Mouse (Mus musculus) CH12.LX (cell line): ENCODE measurements at regions not wholly inside any gene's neighbourhood (a gene's known extent, or its start where the extent isn't known, plus 50 kb on each side); places are given as distances from the start of the nearest gene placed in this dataset.

Experiments used
- DNase-seq: peaks from one replicate; pipeline ENCODE4 v3.0.0-alpha.2; 2013; ENCODE audit errors: extremely low read depth
- H3K27ac ChIP-seq: 2 replicates; pipeline ENCODE4 v1.5.1; 2012; ENCODE audit warnings: low read depth, mild to moderate bottlenecking, control low read depth, moderate library complexity; ENCODE audit not compliant: insufficient read depth
- H3K27me3 ChIP-seq: replicated peaks from 2 replicates; pipeline ENCODE3; 2012; ENCODE audit warnings: inconsistent platforms
- H3K36me3 ChIP-seq, 2 experiments: replicated peaks in 1 of 2; 2 replicates each; pipeline versions ENCODE3 to v1.6.1; 2012; ENCODE audit warnings: inconsistent platforms in 1 of 2, low read length in 1 of 2, mild to moderate bottlenecking in 1 of 2, mixed read lengths in 1 of 2, moderate library complexity in 1 of 2; ENCODE audit not compliant: control insufficient read depth in 1 of 2, insufficient read depth in 1 of 2
- H3K4me1 ChIP-seq, 2 experiments: 2 replicates each; pipeline ENCODE4 v1.6.1; 2012; ENCODE audit warnings: inconsistent platforms in 1 of 2, moderate library complexity in 1 of 2; ENCODE audit not compliant: insufficient read depth in 2 of 2, control insufficient read depth in 1 of 2
- H3K4me2 ChIP-seq: 2 replicates; pipeline ENCODE4 v1.6.1; 2012; ENCODE audit warnings: low read depth, mild to moderate bottlenecking, control low read depth; ENCODE audit not compliant: poor library complexity, insufficient read depth, severe bottlenecking
- H3K4me3 ChIP-seq, 3 experiments: fragments of 150-350 bp in 1 of 3; sonication (generic) in 1 of 3; replicated peaks in 1 of 3; 2 replicates each; pipeline versions ENCODE3 to v1.5.1; 2011 to 2012; ENCODE audit warnings: low read depth in 2 of 3, low read length in 2 of 3, mild to moderate bottlenecking in 2 of 3, moderate library complexity in 2 of 3, control low read depth in 1 of 3, improper control_type of control experiment in 1 of 3, inconsistent platforms in 1 of 3, mixed read lengths in 1 of 3; ENCODE audit not compliant: poor library complexity in 1 of 3
- H3K79me2 ChIP-seq: replicated peaks from 2 replicates; pipeline ENCODE4 v1.6.1; 2012; ENCODE audit warnings: mild to moderate bottlenecking, moderate library complexity; ENCODE audit not compliant: control insufficient read depth, poor library complexity, insufficient read depth, severe bottlenecking; ENCODE audit errors: extremely low read depth
- H3K9ac ChIP-seq: 2 replicates; pipeline ENCODE4 v1.6.1; 2012; ENCODE audit warnings: low read depth, mild to moderate bottlenecking, control low read depth, moderate library complexity; ENCODE audit not compliant: insufficient read depth
- H3K9me3 ChIP-seq: replicated peaks from 2 replicates; pipeline ENCODE3; 2012; ENCODE audit warnings: low read length, inconsistent platforms, mixed read lengths
- CHD2 ChIP-seq: IDR thresholded peaks from 2 replicates; pipeline ENCODE4 v1.6.1; 2011; ENCODE audit warnings: low read length, improper control_type of control experiment
- E2F4 ChIP-seq: IDR thresholded peaks from 2 replicates; pipeline ENCODE4 v1.6.1; 2011; ENCODE audit warnings: low read depth, low read length, improper control_type of control experiment; ENCODE audit not compliant: insufficient replicate concordance
- ELF1 ChIP-seq: IDR thresholded peaks from 2 replicates; pipeline ENCODE4 v1.6.1; 2014; ENCODE audit warnings: low read depth, mild to moderate bottlenecking, inconsistent platforms, low read length, improper control_type of control experiment
- EP300 ChIP-seq: IDR thresholded peaks from 2 replicates; pipeline ENCODE4 v1.6.1; 2011; ENCODE audit warnings: low read length, improper control_type of control experiment
- ETS1 ChIP-seq: conservative IDR thresholded peaks from 2 replicates; pipeline ENCODE4 v1.6.1; 2012; ENCODE audit warnings: low read depth, mild to moderate bottlenecking, inconsistent platforms, low read length, improper control_type of control experiment, moderate library complexity
- KAT2A ChIP-seq: IDR thresholded peaks from 2 replicates; pipeline ENCODE4 v1.6.1; 2012; ENCODE audit warnings: low read length, improper control_type of control experiment, inconsistent platforms; ENCODE audit not compliant: insufficient replicate concordance
- MAFK ChIP-seq: IDR thresholded peaks from 2 replicates; pipeline ENCODE4 v1.6.1; 2011; ENCODE audit warnings: low read length, improper control_type of control experiment; ENCODE audit not compliant: insufficient replicate concordance
- MAX ChIP-seq: IDR thresholded peaks from 2 replicates; pipeline ENCODE4 v1.6.1; 2011; ENCODE audit warnings: low read length, improper control_type of control experiment
- MAZ ChIP-seq: IDR thresholded peaks from 2 replicates; pipeline ENCODE4 v1.6.1; 2012; ENCODE audit warnings: low read depth, mild to moderate bottlenecking, inconsistent platforms, low read length, improper control_type of control experiment, moderate library complexity
- MXI1 ChIP-seq: IDR thresholded peaks from 2 replicates; pipeline ENCODE4 v1.6.1; 2011; ENCODE audit warnings: mild to moderate bottlenecking, low read depth, low read length, improper control_type of control experiment
- PAX5 ChIP-seq: IDR thresholded peaks from 2 replicates; pipeline ENCODE4 v1.6.1; 2012; ENCODE audit warnings: low read length, inconsistent platforms, mixed read lengths
- RAD21 ChIP-seq: IDR thresholded peaks from 2 replicates; pipeline ENCODE4 v1.6.1; 2011; ENCODE audit warnings: low read depth, mild to moderate bottlenecking, low read length, improper control_type of control experiment, moderate library complexity
- RCOR1 ChIP-seq: conservative IDR thresholded peaks from 2 replicates; pipeline ENCODE4 v1.6.1; 2012; ENCODE audit warnings: low read depth, mild to moderate bottlenecking, inconsistent platforms, low read length, improper control_type of control experiment
- SMC3 ChIP-seq: IDR thresholded peaks from 2 replicates; pipeline ENCODE4 v1.6.1; 2011; ENCODE audit warnings: low read depth, low read length, improper control_type of control experiment
- TBP ChIP-seq: conservative IDR thresholded peaks from 2 replicates; pipeline ENCODE4 v1.6.1; 2011; ENCODE audit warnings: low read depth, low read length, improper control_type of control experiment
- TCF12 ChIP-seq: IDR thresholded peaks from 2 replicates; pipeline ENCODE4 v1.6.1; 2014; ENCODE audit warnings: low read depth, mild to moderate bottlenecking, inconsistent platforms, low read length, improper control_type of control experiment
- UBTF ChIP-seq: IDR thresholded peaks from 2 replicates; pipeline ENCODE4 v1.6.1; 2012; ENCODE audit warnings: low read depth, mild to moderate bottlenecking, inconsistent platforms, low read length, improper control_type of control experiment, moderate library complexity
- USF1 ChIP-seq: IDR thresholded peaks from 2 replicates; pipeline ENCODE4 v1.6.1; 2014; ENCODE audit warnings: low read depth, mild to moderate bottlenecking, inconsistent platforms, low read length, improper control_type of control experiment
- ZMIZ1 ChIP-seq: IDR thresholded peaks from 2 replicates; pipeline ENCODE4 v1.6.1; 2012; ENCODE audit warnings: low read depth, mild to moderate bottlenecking, inconsistent platforms, low read length, improper control_type of control experiment
- dilution Hi-C: fragments of 300-500 bp; cut with MboI; formaldehyde crosslinking; loops from 2 replicates; pipeline ENCODE4 v1.14.3; 2020; ENCODE audit warnings: low sequenced_read_pairs; ENCODE audit not compliant: extremely low pct_unique_long_range_greater_than_20kb, extremely low pct_ligation_motif_present
- in situ Hi-C: fragments of 300-500 bp; cut with MboI; formaldehyde crosslinking; loops from 3 replicates; pipeline ENCODE4 v1.14.3; 2019; ENCODE audit warnings: low sequenced_read_pairs, low pct_ligation_motif_present, low pct_unique_long_range_greater_than_20kb, mixed read lengths

- H3K4me1 ChIP-seq = no peaks in the 10 kb centered on the region
- H3K9ac ChIP-seq = no peak overlapping the region
- no peaks in the 10 kb centered on the region for H3K79me2 ChIP-seq
- no peaks in the 10 kb centered on the region for H3K9me3 ChIP-seq
- DNase-seq = no peak
- H3K4me2 ChIP-seq = no peak overlapping the region
- no peaks in the 10 kb centered on the region for H3K36me3 ChIP-seq
- peaks cover 34% of the 10 kb centered on the region for H3K27me3 ChIP-seq
- TF ChIP-seq MAZ = no peak
- no peak for TF ChIP-seq MAFK
- TF ChIP-seq MXI1 = no peak
- TF ChIP-seq SMC3 = no peak
- TF ChIP-seq E2F4 = no peak
- no peak for TF ChIP-seq ETS1
- no peak for TF ChIP-seq PAX5
- no peak for TF ChIP-seq RAD21
- TF ChIP-seq ZMIZ1 = no peak
- TF ChIP-seq CHD2 = no peak
- TF ChIP-seq KAT2A = no peak
- TF ChIP-seq UBTF = no peak
- TF ChIP-seq MAX = no peak
- TF ChIP-seq TCF12 = no peak
- TF ChIP-seq EP300 = no peak
- TF ChIP-seq USF1 = no peak
- TF ChIP-seq RCOR1 = no peak
- no peak for TF ChIP-seq TBP
- in situ Hi-C loops (no loop called here), dilution Hi-C loops (no loop called here)
- no peak overlapping the region for H3K27ac ChIP-seq
- no peak overlapping the region for H3K4me3 ChIP-seq
These were observed 119.9 kb downstream of the Foxa2 start for GRCm38 (mm10) chr2:147926861-147927260.

GRCm38 (mm10) chr2:147907341-147907740 lies 139.4 kb downstream of the Foxa2 start:
- Histone ChIP-seq H3K4me2 (no peak overlapping the region), H3K4me3 (no peak overlapping the region), H3K79me2 (no peaks in the 10 kb centered on the region), H3K27me3 (peaks cover 51% of the 10 kb centered on the region), H3K9me3 (no peaks in the 10 kb centered on the region), H3K4me1 (no peaks in the 10 kb centered on the region), H3K27ac (no peak overlapping the region), H3K36me3 (no peaks in the 10 kb centered on the region), H3K9ac (no peak overlapping the region)
- no peak for DNase-seq
- in situ Hi-C loops = no loop called here
- TF ChIP-seq ELF1 = no peak
- TF ChIP-seq MAFK = no peak
- dilution Hi-C loops = no loop called here
